Mouse (Mus musculus): ENCODE measurements around the gene Eif4a2.

Gene Eif4a2

DNA sequence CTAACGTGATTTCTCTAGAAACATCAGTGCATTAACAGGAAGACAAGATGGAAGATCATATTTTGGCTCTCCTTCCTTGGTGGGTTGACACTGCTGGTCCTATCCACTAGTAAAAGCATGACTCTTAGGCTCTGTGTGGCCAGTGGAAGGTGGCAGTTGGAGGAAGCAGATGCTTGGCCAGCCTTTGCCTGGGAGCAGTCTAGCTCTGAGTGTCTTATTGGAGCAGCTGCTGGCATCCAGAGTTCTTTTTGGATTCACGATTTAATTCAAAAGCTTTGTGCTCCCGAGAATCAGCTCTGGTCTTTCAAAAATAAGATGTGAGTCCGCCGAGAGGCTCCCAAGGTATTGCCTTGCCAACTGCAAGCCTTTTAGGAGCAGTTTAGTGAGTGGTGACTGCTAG, 38.0 kb downstream of the Eif4a2 start:
- no peak for DNase-seq

DNA sequence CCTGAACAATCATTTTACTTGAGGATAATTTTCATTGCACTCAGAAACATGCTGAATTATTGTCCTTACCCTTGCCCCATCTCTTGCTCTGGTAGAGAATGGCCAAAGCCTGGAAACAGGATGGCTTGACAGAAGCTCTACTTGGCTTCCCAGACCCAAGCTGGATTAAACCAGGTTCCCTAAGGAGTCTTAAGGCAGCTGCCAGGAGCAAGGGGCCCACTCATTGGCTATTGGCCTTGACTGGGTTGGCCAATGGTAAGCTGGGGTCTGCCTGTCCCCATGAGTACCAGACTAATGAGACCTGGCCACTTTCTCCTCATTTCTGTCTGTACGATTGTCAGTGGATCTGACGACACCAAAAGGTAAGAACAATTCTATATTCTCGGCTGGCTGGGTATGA, 39.0 kb downstream of the Eif4a2 start, which contains the start of gene Adipoq:
Gene Adipoq, plus strand, starts transcription at position 257 of the 400 bp plus-strand sequence.
- DNase-seq = no peak

DNA sequence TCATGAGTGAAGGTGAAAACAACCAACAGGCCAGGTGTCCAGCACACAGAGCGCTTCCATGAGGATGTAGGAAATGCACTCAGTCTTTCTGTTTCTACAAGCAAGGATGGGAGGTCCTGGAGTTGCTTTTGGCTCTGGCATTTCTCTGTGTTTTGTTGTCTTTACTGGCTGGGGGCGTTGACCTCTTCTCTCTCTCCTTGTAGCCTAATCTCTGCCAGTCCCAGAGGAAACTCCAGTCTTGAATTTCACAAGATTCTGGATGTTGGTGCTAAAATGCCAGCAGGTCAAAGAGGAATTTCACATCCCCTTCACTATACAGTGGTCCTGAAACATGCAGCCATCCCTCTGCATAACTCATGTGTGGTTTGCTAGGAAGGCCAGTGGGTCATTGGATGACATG, 41.7 kb downstream of the Eif4a2 start:
- no peak for DNase-seq

DNA sequence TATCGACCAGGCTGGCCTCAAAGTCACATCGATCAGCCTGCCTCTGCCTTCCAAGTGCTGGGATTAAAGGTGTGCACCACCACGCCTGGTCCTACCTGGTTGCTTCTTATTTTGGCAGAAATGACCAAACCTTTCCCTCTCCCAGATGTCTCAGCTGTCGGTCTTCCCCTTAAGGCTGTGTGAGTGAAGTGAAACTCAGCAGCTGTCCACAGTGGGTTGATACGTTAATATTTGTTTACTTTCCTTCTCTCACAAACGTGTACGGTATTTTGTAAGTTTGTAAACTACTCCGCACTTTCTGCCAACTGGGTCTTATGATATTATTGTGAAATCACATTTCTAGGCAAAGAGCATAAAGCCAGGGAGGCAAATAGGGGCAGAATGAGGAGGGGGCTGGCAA, 42.2 kb downstream of the Eif4a2 start:
- DNase-seq = no peak

DNA sequence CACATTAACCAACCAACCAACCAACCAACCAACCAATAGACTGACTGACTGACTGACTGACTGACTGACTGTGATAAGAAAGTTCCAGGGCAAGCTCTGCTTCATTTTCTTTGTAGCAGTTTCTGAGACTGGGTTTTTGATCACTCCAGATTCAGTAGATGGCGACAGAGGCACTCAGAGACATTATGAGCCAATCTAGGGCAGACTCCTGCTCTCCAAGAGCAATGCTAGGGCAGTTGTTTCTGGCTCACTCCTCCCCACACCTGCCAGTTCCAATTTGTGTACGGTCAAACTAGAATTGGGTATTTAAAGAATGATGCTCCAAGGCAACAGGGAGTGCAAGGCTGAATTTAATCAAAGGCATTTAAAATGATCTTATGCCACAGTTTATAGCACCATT, 44.2 kb downstream of the Eif4a2 start:
- peak; percentile 46 for DNase-seq

DNA sequence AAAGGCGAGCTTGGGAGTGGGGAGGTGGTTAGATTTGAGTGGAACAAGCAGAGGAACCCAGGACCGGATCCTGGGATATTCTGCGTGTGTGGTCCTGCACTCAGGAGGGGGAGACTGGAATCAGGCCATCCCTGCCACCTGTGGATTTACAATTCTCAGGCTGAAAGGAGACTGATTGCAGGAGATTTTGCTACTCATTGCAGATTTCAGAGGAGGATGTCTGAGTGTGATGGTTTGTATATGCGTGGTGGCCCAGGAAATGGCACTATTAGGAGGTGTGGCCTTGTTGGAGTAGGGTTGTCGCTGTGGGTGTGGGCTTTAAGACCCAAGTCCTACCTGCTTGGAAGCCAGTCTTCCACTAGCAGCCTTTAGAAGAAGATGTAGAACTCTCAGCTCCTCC, 47.0 kb downstream of the Eif4a2 start:
- no peak for DNase-seq

DNA sequence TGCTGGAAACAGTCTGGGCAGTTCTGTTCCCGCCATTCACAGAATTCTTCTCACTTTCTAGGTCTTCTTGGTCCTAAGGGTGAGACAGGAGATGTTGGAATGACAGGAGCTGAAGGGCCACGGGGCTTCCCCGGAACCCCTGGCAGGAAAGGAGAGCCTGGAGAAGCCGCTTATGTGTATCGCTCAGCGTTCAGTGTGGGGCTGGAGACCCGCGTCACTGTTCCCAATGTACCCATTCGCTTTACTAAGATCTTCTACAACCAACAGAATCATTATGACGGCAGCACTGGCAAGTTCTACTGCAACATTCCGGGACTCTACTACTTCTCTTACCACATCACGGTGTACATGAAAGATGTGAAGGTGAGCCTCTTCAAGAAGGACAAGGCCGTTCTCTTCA, 49.8 kb downstream of the Eif4a2 start:
- no peak for DNase-seq

DNA sequence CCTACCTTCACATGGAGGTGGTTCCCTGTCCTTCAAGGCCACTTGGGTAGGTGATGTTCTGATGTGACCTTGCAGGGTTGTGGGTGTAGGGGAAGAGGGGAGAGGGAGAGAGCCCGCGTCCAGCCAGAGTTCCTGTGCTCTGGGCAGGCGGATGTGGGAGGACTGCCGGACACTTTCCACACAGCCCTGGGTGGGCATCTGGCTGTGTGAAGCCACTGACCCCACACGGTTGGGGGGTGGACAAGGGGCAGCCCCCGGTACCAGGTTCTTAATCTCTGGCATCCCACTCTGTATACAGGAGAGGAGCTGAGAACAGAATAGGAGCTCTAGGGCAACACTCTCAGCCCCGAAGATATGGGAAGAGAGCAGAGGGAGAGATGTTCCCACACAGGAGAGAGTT, 51.0 kb downstream of the Eif4a2 start:
- DNase-seq = no peak

DNA sequence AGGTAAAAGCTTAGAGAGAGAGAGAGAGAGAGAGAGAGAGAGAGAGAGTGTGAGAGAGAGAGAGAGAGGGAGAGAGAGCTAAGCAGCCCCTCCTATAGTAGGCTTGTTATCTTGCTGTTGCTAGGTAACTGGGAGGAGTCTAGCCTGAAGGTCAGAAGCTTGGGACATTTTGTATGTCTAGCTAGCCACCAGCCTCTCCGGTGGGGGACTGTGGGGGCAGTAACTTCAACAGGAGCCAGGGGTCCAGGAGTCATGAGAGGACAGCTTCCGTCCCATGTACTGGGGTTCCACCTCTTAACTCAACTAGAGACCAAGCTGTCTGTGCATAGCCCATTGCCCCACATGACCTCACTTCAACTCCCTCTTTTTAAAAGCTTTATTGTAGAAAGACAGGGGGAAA, 51.7 kb downstream of the Eif4a2 start:
- no peak for DNase-seq

DNA sequence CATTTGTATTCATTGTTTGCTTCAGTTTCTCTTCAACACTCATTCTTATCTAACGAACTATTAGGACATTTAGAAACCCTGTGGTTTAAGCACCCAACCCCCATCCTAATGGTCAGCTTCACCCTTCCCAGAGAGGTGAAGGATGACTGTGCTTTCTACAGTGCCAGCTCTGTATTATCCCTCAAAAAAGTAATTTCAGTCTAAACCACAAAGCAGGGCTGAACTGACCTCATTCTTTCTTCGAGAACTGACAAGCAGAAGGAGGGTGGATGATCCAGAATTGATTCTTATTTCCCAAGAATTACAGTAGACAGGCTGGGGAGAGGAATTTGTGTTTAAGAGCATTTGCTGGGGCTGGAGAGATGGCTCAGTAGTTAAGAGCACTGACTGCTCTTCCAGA, 52.5 kb downstream of the Eif4a2 start:
- DNase-seq = no peak

DNA sequence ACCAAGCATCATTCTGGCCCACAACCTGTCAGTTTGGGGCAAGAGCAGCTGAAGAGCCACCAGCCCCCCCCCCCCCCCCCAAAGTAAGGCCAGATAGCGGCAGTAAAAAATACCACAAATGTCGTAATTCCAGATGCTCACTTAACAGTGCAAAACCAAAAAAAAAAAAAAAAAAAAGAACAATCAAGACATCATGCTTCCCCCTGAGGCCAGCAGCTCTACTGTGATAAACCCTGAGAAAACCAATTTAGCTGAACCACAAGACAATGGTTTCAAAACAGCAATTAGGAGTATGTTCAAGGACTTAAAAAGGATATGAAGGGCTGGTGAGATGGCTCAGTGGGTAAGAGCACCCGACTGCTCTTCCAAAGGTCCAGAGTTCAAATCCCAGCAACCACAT, 54.9 kb downstream of the Eif4a2 start:
- no peak for DNase-seq
